Mouse (Mus musculus) thymus, postnatal 14 days (tissue): ENCODE data around the gene Lrmp.

Experiments used
- DNase-seq: peaks from one replicate; pipeline ENCODE4 v3.0.0; 2021

The Lrmp gene

DNA sequence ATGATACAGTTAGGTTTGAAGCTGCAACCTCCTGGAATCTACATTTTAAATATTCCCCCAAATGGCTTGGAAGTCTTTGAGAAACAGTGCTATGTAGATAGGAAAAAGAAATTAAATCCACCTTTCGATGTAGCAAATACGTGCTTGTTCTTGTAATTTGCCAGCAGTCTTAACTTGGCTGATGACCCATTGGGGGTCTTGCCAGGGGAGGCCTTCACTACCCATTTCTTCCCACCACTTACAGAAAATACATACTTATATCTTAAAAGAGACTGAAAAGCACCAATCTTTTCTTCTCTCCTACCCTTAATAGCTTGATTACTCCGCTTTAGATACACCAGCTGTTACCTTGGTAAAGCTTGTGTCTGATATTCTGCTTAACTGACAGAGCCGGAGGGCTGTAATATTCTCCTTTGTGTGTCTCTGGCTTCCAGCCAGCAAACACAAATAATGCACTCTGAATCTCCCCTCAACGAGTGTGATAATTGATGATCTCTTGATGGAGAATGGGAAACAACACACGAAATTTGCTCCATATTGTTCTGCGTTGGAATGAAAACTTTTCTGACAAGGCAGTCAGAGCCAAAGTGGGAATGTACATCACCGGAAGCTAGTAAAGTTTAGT lies 94.7 kb downstream of the Lrmp start:
- no peak for DNase-seq

DNA sequence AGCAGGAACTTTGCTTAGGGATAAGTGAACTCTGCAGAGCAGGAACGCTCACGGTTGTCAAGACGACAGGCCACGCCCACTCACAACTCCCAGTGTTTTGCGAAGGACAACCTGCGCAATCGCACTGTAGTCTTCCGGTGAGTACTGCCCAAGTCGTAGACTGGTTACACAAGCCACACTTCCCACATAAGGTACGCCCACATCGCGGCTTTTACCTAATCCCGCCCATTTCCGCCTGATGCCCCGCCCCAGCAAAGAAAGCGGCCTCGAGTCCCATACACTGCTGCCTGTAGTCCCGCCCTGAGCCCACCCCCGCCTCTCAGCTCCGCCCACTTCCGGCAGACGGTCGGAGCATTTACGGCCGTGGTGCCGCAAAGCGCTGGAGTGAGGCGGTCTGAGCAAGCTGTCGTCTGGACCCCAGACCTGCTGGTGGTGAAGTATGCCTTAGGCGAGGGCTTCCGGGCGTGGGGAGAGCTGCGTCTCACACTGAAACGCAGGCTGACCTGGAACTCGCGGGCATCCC lies 95.4 kb downstream of the Lrmp start, which contains the start of the genes Casc1 and Etfrf1:
Gene Casc1, minus strand, starts transcription at position 190 of the 523 bp plus-strand sequence.
Gene Etfrf1, plus strand, starts transcription at position 319 of the 523 bp plus-strand sequence.
- peak; percentile 98 for DNase-seq

DNA sequence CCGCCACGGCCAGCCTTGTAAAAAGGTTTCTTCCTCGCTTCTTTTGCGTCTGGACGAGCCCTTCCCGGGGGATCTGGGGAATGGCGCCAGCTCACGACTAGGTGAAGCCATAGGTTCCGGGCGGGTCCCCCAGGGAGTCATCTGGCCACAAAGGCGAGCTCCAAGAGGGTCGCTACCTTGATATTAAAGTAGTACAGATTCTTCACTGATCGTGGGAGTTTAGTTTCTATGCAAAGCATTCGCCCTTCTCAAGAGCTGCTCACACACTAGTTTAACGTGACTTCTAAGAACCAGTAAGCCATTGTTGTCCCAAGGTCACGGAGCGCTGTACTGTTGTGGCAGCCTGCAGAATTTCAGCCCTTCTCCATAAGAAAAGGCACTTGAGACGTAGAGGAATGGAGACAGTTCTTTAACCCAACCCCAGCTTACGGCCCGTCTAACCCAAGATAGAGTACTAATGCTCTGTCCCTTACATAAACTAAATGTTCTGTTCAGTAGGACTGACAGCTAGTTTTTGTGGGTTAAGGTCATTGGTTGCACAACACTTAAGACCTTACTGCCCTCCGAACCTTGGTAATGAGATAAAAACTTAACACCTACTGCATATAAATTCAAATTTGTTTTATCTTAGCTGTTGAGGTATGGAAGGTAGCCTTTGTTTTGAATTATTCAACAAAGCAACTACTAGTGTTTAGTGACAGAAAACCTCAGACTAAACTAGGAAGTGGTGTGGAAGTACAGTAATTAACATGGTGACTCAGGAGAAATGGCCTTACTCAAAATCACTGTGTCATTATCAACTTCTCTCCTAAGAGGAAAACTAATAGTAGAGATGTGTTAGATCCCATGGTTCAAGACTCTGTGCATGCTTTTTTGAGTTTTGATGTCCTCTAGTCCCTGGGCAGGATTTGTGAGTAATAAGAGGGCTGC lies 96.2 kb downstream of the Lrmp start:
- no peak for DNase-seq

- DNase-seq = no peak
Observed at GRCm38 (mm10) chr6:145213916-145214315, 98.5 kb downstream of the Lrmp start.

DNA sequence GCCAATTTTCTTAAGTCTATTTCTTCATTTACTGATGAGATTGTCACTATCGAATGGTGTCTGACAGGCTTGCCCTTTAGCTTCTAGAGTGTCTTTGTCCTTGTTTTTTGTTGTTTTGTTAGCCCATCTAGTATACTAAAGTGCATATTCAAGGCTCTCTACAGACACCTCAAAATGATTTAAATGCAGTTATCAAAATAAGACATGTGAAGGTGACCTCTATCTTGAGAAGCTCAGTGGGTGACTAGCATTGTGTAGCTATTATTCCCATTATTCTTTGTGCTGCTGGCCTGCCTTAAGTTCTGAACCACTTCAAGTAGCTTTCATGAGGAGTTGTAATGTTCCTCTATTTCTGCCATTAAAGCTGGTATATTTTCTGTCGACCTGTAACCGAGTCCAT lies 100.4 kb downstream of the Lrmp start:
- DNase-seq = no peak

DNA sequence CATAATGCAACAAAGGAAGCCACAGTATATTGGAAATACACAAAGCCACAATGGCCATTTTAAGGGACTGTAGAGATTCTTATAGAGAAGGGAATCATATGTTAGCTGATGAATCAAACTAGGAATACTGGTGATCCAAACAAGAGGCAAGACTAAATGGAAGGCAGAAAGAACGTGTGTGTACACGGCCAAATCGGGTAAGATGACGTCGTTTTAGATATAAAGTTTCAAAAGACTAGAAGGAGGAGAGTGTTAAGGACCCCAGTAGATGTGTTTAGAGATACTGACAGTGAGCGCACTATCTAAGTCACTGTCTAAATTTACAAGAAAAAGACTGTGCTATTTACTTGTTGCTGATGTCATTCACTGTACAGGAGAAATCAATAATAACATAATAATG lies 108.8 kb downstream of the Lrmp start:
- DNase-seq = no peak
